Mouse (Mus musculus) fat pad, adult 2 months (tissue): ENCODE data around the gene Hoxa7.

Source experiments
- DNase-seq: peaks from one replicate; pipeline ENCODE4 v3.0.0-alpha.2; 2011; ENCODE audit warnings: low read depth, low spot score; ENCODE audit errors: extremely low read depth

Gene Hoxa7

DNA sequence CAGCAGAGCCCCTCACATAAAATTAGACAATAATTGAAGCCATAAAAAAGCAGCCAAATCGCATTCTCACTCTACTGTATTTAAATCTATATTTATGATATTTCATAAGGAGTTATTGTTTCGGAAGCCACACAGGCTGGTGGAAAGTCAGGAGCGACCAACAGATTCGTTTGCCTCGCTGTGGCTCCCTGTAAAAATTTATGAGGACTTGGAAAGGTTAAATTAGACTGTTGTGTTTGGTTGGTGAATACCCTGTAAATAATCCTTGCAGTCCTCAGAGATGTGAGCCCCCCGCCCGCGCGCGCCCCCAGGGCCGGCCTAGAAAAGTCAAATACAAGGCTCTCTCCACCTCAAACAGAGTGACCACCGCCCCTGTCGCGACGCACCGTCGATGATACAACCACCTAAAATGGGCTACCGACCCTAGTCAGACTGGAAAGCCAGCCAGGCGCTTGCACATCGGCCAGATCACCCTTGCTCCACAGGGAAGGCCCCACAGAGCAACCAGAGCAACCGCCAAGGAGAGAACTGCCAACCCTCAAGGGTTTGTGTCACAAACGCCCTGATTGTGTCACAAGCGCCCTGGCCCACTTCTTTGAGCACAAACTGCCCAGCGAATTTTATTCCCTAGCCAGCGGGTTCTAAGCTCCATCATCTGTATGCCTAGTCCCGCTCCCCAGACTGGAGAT, 5.1 kb upstream of the Hoxa7 start:
- peak; percentile 63 for DNase-seq

DNA sequence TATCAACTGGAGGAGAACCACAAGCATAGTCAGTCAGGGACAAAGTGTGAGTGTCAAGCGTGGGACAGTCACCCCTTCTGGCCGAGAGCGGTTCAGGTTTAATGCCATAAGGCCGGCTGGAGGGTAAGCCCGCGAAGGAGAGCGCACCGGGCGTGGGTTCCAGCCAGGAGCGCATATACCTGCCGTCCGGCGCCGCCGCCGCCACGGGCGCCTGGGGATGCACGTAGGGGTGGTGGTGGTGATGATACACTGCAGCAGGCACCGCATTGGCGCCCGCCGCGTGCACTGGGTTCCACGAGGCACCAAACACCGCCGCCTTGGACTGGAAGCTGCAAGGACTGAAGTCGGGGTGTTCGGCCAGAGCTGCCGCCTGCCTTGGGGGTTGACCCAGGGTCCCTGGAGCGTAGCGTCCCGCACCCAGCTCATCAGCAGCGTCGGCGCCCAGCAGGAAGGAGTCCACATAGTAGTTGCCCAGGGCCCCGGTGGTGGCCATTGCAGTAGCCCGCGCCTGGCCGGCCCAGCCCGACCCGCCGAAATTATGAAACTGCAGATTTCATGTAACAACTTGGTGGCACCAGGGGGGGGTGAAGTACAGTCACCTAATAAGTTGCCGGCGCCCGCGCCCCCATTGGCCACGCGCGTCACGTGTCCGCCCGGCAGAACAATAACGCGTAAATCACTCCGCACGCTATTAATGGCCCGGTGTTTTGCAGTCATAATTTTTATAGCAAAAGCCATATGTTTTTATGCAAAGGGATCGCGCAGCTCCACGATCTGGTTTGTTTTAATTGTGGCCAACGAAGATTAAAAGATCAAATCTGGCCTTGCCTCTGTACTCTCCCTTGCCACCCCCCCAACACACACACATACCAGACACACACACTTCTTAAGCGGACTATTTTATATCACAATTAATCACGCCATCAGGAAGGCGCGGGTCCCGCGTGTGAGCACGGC, 4.2 kb upstream of the Hoxa7 start:
- DNase-seq = peak; percentile 59

DNA sequence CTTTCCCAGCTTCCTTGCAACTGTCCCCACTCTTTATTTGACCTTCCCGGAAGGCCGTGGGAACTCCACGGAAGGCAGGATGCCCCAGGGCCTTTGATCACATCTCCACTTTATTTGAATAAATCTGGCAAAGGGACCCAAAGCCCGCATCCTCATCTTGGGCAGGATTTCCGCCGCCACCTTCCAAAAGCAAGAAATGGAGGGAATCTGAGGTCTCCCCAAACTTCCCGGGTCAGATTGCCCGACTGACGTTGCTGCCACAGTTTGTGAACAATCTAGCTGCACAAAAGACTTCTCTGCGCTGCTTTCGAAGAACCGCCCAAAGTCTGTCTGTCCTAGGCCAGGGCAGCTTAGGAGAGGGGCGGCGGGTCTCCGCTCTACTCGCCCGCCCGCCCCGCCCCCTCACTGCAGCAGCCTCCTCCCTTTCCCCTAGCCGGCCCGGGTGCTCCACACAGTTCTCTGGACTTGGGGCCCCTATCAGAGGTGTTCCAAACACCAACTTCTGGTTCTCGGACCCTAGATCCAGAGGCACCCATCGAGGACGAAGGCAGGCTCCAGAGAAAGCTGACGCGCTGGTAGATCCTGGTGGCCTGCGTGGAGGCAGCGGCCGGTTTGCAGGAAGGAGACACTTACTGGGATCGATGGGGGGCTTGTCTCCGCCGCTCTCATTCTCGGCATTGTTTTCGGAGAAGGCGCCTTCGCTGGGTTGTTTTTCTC, 3.4 kb upstream of the Hoxa7 start:
- DNase-seq = no peak

DNA sequence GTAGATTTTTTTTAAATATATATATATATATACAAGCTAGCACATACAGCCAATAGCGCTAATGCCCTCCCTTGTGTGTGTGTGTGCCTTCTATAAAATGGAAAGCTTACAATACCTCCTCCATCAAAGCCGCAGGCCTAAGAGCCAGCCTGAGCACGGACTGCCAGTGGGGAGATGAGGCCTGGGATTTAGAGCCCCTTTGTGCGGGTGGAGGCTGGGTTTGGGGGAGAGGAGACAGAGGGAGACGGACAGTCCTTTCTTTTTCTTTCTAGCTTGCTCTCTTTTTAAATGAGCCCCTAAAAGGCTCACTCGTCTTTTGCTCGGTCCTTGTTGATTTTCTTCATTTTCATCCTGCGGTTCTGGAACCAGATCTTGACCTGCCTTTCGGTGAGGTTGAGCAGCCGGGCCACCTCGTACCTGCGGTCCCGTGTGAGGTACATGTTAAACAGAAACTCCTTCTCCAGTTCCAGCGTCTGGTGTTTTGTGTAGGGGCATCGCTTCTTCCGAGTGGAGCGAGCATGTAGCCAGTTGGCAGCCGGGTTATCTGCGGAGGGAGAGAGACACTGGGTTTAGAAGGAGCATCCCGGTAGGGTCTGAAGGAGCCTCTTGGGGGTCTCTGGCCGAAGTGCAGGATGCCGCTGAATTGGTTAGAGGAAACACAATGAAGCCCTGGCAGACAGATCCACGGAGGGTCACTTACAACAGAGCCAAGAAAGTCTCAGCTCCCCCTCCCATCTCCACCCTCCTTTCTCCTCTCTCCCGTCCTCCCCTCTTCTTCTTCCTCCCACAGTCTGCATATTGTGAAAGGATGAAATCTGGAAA, 2.5 kb upstream of the Hoxa7 start:
- DNase-seq = no peak

DNA sequence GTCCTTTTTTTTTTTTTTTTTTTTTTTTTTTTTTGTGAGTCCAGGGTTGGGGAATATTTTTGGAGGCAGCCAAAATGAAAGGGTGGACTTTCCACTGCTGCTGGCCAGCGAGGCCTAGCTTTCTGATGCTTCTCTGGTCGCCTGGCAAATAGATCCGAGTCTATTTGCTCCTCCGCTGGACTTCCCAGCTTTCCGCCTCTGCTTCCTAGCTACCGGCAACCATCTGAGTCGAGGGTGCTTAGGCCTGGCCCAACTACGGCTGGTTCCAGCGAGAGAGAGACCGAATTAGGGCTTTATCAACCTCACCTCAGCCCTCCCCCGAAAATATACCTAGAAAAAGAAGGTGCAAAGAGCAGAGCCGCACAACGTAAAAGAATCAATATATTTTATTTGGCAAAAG, 1.1 kb upstream of the Hoxa7 start:
- DNase-seq = no peak

DNA sequence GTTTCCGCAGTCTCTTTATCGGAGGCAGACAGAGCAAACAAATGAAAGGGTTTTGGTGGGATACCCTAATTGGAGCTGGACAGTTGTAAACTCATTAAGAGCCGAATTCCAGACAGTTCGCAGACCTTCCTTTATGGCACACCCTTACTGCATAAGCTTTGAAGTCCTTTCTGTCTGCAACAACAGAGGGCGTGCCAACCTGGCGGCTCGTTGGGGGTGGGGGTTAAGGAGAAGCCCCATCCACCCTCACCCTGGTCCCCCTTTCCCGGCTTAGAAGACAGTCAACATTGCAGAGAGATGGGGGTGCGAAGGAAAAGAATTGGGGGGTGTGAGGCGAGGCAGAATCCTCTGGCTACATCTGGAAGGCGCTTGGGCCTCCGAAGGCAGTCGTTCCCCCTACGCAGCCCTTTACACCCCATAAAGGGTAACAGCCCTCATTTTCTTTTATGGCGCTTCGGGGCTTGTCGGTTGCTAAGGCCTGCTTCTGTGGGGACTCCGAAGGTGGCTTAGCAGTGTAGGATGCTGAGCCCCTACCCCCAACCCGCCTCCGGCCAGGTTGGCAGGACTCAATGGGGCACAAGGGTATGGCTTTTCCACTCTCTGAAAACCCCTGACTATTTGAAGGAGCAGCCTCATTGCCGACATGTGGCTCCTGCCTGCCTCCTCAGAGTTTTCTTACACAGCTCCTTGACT, 485 bp upstream of the Hoxa7 start:
- no peak for DNase-seq

DNA sequence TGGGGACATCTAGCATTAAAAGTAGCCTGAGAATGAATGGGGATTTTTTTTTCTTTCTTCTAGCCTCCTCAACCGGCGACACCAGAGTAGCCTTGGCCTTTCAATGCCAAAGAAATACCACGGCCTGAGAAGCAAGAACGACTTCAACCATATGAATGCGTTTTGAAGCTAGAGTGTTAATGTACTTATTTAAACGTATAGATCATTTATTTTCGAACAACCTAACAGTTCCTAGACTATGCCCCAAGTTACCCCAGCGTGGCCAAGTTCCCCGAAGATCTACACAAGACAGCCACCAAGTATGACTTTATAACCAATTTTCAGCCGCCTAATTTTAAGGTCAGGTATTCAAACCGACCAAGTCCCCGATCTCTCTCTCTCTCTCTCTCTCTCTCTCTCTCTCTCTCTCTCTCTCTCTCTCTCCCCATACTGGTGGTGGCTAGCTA, 766 bp downstream of the Hoxa7 start:
- DNase-seq = no peak

DNA sequence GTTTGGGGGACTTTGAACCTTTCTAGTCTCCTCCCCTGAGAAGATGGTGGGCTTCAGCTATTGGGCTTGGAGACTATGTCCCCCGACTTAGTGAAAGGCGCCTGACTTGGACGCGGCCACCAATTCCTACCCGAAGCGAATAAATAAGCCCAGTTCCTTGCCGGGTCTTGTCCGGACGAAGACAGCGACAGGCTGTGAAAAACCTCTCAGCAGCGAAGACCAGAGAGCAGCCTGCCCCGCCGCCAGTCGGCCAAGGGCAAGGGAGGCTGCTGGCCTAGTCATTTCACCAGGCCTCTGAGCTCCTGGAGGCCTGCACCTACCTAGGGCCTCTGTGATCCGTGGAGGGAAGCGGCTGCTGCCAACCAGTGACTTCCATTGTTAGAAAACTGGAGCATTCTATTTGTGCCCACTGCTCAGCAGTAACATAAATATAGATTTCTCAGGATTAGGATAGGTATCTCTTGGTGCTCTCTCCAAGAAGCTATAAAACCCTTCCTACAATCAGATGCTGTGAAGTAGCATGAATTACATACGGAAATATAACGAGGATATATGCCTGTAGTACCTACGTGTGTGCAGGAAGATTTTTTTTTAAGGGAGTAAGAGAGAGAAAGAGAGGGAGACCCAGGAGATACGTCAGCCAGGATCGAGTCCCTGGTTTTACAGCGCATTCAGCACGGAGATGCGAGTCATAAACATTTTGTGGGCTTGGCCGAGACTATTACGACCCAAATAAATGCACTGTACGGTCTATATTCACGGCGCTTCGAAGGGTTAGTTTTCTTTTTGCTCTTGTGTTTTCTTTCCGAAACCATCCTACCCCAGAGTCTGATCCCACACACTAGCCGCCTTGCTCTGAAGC, 1.4 kb downstream of the Hoxa7 start:
- DNase-seq = no peak

DNA sequence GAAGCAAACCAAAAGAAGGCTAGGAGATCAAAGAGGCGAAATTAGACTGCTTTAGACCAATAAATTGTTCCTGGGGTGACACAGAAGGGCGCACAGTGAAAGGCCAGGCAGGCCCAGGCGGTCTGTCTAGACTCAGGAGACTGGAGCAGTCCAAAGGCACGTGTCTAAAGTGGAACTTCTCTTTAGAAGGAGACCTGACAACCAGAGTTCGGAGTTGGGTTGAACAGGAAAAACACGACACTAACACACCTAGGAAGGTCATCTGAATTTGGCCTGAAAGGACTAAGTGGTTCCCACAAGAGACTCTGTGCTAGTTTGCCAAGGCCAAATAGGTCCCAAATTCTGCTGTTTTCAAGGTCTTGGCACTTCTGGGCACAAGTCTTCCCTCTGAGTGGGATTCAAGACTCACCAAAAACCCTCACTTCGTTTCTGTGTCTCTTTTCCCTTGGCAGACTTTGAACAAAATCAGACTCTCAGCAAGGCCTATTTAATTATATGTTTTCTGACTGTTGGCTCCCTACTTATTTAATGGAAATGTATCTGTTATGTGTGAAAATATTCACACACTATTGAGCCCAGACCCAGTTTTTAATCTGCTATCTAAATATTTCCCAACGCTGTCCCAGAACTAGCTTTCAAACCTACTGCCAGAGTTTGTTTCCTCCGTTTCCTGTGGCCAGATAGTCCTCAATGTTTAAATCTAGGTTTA, 2.3 kb downstream of the Hoxa7 start:
- no peak for DNase-seq

DNA sequence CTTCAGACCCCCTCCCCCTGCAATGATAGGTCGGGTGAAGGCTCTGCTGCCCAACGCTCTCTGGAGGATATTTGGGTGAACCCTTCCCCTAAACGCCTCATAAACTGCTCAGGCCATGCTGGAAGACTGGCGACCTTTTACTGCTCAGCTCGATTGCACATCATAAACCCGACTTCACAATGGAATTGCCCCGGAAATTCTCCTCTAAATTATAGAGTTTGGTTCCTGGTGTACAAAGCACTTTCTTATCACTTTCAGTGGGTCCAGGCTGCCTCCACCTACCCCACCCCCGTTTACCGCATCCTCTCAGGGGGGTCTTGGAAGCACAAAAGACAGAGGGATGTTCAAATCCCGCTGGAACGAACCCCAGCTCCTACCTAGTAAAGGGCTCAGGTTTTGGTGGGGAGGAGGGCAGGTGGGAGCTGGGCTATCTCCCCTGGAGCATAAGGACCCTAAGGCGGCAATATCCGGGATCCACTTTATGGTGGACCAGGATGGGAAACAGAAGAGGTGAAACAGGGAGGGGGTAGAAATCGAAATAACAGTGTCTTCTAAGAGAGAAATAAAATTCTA, 2.9 kb downstream of the Hoxa7 start:
- DNase-seq = no peak

DNA sequence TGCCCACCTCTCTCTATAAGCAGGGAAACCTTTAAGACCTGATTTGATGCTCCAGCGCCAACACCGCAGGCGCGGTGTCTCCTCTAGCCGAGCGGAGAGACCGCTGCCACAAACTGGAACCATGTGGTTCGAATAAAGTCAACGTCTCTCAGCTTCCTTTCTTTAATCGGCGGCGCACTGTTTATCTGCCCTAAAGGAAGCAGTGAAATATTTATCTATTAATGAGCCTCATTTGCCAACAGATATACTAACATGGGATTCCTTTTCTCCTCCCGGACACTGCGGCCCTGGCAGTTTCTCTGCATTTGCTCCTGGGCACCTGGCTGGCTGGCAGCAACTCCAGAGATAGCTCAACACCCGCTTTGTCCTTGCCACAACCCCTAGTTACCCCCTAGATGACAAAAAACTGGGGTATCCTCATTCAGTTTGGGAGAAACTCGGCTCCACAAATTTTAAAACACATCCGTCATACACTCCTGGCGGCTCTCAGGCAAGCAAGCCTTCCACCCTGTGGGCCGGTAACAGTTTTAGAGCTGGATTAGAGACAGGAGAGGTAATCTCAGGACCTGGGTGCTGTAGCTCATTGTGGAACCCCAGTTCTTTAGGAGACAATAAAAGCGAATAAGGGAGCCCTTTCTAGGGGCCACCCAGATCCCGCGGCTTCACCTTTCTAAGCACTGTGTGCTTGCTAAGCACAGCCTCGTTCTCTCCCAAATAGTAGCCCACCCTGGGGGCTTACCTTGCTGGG, 3.6 kb downstream of the Hoxa7 start:
- no peak for DNase-seq

DNA sequence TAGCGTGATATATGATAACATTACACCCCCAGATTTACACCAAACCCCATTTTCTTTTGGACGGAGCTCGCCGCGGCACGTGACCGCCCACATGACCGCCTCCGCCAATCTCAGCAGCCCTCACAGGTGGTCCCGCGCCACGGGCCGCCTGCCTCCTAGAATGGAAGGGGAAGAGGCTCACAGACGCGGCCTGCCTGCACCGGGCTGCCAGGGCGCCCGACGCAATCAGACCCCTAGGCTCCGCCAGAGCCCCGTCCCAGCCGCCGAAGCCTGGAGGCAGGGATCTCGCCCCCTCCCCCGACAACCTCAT, 4.2 kb downstream of the Hoxa7 start:
- DNase-seq = no peak

DNA sequence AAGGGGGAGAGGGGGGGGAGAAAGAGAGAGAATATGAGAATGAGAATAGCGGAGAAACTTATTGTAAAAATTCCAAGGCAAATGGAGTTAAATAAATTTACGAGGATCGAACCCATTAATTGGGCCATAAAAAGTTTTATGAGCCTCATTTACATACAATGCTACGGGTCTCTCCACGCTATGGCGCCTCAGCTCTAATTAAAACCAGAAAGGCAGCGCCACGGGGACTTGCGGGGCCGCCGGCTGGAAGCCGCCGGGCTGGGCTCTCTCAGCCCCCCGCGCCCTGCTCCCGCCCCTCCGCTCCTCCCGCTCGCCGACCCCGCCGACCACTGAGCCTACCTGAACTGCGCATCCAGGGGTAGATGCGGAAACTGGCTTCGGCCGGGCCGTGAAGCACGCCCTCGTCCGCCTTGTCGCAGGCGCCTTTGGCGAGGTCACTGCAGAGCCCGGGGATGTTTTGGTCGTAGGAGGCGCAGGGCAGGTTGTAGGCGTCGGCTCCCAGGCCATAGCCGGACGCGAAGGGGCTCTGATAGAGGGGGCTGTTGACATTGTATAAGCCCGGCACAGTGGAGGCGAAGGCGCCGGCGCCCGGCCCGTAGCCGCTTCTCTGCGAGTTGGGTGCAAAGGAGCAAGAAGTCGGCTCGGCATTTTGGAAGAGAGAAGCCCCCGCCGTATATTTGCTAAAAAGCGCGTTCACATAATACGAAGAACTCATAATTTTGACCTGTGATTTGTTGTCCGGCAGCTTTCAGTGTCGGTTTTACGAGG, 4.8 kb downstream of the Hoxa7 start:
- DNase-seq = no peak

DNA sequence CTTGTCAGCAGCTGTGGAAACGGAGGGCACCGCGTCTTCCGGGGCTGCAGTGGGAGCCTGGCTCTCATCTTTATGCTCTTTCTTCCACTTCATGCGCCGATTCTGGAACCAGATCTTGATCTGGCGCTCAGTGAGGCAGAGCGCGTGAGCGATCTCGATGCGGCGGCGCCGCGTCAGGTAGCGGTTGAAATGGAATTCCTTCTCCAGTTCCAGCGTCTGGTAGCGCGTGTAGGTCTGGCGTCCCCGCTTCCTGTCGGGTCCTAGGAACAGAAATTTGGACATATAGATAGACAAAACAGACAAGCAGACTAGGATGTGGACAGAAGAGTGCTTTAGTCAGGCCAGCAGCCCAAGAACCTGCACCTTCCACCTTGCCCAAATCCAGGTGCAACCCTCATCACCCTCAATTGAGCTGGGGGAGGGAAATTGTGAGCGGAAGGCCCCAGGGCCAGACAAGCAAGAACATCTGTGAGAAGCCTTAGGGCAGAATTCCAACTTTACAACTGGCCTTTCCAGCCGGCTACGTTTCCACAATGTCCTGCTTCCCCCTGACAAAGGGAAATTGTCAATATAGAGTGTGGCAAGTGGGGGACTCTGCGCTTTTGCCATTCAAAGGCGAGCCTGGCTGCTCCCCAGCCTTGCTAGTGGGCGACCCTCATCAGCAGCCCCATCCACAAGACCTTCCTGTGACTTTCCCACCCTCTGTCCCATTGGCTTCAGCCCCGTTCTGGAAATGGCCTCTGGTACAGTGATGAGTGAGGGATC, 5.7 kb downstream of the Hoxa7 start:
- no peak for DNase-seq

DNA sequence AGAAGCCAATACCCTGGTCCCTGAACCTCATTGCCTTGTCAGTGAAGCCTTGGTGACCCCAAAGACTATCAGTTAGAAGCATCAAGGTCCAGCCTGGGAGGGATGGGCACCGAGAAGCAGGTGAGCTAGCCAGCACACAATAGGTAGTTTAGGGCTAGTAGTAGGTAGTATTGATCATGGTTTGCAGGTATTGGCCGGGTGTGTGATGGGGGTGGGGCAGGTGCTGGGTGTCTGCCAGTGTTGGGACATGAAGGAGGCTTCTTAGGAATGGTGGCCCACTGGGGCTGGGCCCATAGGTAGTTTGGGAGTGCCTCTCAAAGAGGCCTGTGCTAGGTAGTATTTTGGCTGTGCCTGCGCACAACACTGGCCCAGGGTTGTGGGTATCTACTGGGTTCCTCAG, 6.6 kb downstream of the Hoxa7 start:
- DNase-seq = no peak

DNA sequence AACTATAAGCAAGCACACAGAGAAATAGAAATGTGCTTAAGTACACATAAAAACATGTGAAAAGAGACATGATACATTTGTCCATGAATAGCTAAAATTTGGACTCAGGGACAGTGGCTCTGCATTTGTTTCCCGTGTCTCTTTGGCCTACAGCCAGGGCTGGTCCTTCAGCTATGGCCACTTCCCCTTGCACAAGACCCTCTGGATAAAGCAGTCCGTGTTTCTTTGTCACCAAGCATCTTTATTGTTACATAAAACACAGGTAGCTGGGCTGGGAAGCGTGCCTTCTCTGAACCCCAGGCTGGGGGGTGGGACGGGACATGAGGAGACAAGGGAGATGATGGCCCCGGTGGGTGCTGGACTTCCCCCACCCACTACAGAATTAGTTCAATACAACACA, 7.4 kb downstream of the Hoxa7 start:
- DNase-seq = no peak
